Mouse (Mus musculus) CH12.LX (cell line): ENCODE results near the gene Pirb. TPM values are rescaled to one million over a fixed set of nuclear protein-coding genes. Genes with fewer than 3 reads are reported as not detected.
A peak's percentile ranks its signal among the peaks of the same experiment; 100 is the strongest.

Experiments
- DNase-seq: peaks from one replicate; pipeline ENCODE4 v3.0.0-alpha.2; 2013; ENCODE audit errors: extremely low read depth
- H3K27ac ChIP-seq: 2 replicates; pipeline ENCODE4 v1.5.1; 2012; ENCODE audit warnings: low read depth, mild to moderate bottlenecking, control low read depth, moderate library complexity; ENCODE audit not compliant: insufficient read depth
- H3K27me3 ChIP-seq: replicated peaks from 2 replicates; pipeline ENCODE3; 2012; ENCODE audit warnings: inconsistent platforms
- H3K36me3 ChIP-seq, 2 experiments: replicated peaks in 1 of 2; 2 replicates each; pipeline versions ENCODE3 to v1.6.1; 2012; ENCODE audit warnings: inconsistent platforms in 1 of 2, low read length in 1 of 2, mild to moderate bottlenecking in 1 of 2, mixed read lengths in 1 of 2, moderate library complexity in 1 of 2; ENCODE audit not compliant: control insufficient read depth in 1 of 2, insufficient read depth in 1 of 2
- H3K4me1 ChIP-seq, 2 experiments: 2 replicates each; pipeline ENCODE4 v1.6.1; 2012; ENCODE audit warnings: inconsistent platforms in 1 of 2, moderate library complexity in 1 of 2; ENCODE audit not compliant: insufficient read depth in 2 of 2, control insufficient read depth in 1 of 2
- H3K4me2 ChIP-seq: 2 replicates; pipeline ENCODE4 v1.6.1; 2012; ENCODE audit warnings: low read depth, mild to moderate bottlenecking, control low read depth; ENCODE audit not compliant: poor library complexity, insufficient read depth, severe bottlenecking
- H3K4me3 ChIP-seq, 3 experiments: fragments of 150-350 bp in 1 of 3; sonication (generic) in 1 of 3; replicated peaks in 1 of 3; 2 replicates each; pipeline versions ENCODE3 to v1.5.1; 2011 to 2012; ENCODE audit warnings: low read depth in 2 of 3, low read length in 2 of 3, mild to moderate bottlenecking in 2 of 3, moderate library complexity in 2 of 3, control low read depth in 1 of 3, improper control_type of control experiment in 1 of 3, inconsistent platforms in 1 of 3, mixed read lengths in 1 of 3; ENCODE audit not compliant: poor library complexity in 1 of 3
- H3K79me2 ChIP-seq: replicated peaks from 2 replicates; pipeline ENCODE4 v1.6.1; 2012; ENCODE audit warnings: mild to moderate bottlenecking, moderate library complexity; ENCODE audit not compliant: control insufficient read depth, poor library complexity, insufficient read depth, severe bottlenecking; ENCODE audit errors: extremely low read depth
- H3K9ac ChIP-seq: 2 replicates; pipeline ENCODE4 v1.6.1; 2012; ENCODE audit warnings: low read depth, mild to moderate bottlenecking, control low read depth, moderate library complexity; ENCODE audit not compliant: insufficient read depth
- H3K9me3 ChIP-seq: replicated peaks from 2 replicates; pipeline ENCODE3; 2012; ENCODE audit warnings: low read length, inconsistent platforms, mixed read lengths
- BHLHE40 ChIP-seq: IDR thresholded peaks from 2 replicates; pipeline ENCODE4 v1.6.1; 2011; ENCODE audit warnings: mild to moderate bottlenecking, low read depth, low read length, improper control_type of control experiment
- CHD2 ChIP-seq: IDR thresholded peaks from 2 replicates; pipeline ENCODE4 v1.6.1; 2011; ENCODE audit warnings: low read length, improper control_type of control experiment
- CTCF ChIP-seq, 2 experiments: IDR thresholded peaks in 1 of 2; conservative IDR thresholded peaks in 1 of 2; 2 replicates each; pipeline ENCODE4 v1.5.1; 2011 to 2012; ENCODE audit warnings: low read depth in 2 of 2, low read length in 2 of 2, improper control_type of control experiment in 1 of 2, inconsistent platforms in 1 of 2, mild to moderate bottlenecking in 1 of 2, moderate library complexity in 1 of 2
- E2F4 ChIP-seq: IDR thresholded peaks from 2 replicates; pipeline ENCODE4 v1.6.1; 2011; ENCODE audit warnings: low read depth, low read length, improper control_type of control experiment; ENCODE audit not compliant: insufficient replicate concordance
- ELF1 ChIP-seq: IDR thresholded peaks from 2 replicates; pipeline ENCODE4 v1.6.1; 2014; ENCODE audit warnings: low read depth, mild to moderate bottlenecking, inconsistent platforms, low read length, improper control_type of control experiment
- ETS1 ChIP-seq: conservative IDR thresholded peaks from 2 replicates; pipeline ENCODE4 v1.6.1; 2012; ENCODE audit warnings: low read depth, mild to moderate bottlenecking, inconsistent platforms, low read length, improper control_type of control experiment, moderate library complexity
- HCFC1 ChIP-seq: IDR thresholded peaks from 2 replicates; pipeline ENCODE4 v1.6.1; 2012; ENCODE audit warnings: low read depth, mild to moderate bottlenecking, inconsistent platforms, low read length, improper control_type of control experiment
- JUN ChIP-seq: IDR thresholded peaks from 2 replicates; pipeline ENCODE4 v1.6.1; 2011; ENCODE audit warnings: low read depth, mild to moderate bottlenecking, low read length, improper control_type of control experiment, moderate library complexity; ENCODE audit not compliant: insufficient read depth
- JUND ChIP-seq: conservative IDR thresholded peaks from 2 replicates; pipeline ENCODE4 v1.6.1; 2011; ENCODE audit warnings: low read depth, low read length, improper control_type of control experiment
- MAFK ChIP-seq: IDR thresholded peaks from 2 replicates; pipeline ENCODE4 v1.6.1; 2011; ENCODE audit warnings: low read length, improper control_type of control experiment; ENCODE audit not compliant: insufficient replicate concordance
- MAX ChIP-seq: IDR thresholded peaks from 2 replicates; pipeline ENCODE4 v1.6.1; 2011; ENCODE audit warnings: low read length, improper control_type of control experiment
- MAZ ChIP-seq: IDR thresholded peaks from 2 replicates; pipeline ENCODE4 v1.6.1; 2012; ENCODE audit warnings: low read depth, mild to moderate bottlenecking, inconsistent platforms, low read length, improper control_type of control experiment, moderate library complexity
- MEF2A ChIP-seq: IDR thresholded peaks from 2 replicates; pipeline ENCODE4 v1.6.1; 2014; ENCODE audit warnings: low read depth, mild to moderate bottlenecking, inconsistent platforms, low read length, improper control_type of control experiment, borderline replicate concordance
- MXI1 ChIP-seq: IDR thresholded peaks from 2 replicates; pipeline ENCODE4 v1.6.1; 2011; ENCODE audit warnings: mild to moderate bottlenecking, low read depth, low read length, improper control_type of control experiment
- MYC ChIP-seq: IDR thresholded peaks from 2 replicates; pipeline ENCODE4 v1.6.1; 2011; ENCODE audit warnings: low read depth, mild to moderate bottlenecking, improper control_type of control experiment, low read length
- NRF1 ChIP-seq: IDR thresholded peaks from 2 replicates; pipeline ENCODE4 v1.6.1; 2014; ENCODE audit warnings: low read depth, mild to moderate bottlenecking, inconsistent platforms, low read length, improper control_type of control experiment, moderate library complexity
- POLR2AphosphoS2 ChIP-seq: IDR thresholded peaks from 2 replicates; pipeline ENCODE4 v1.6.1; 2011; ENCODE audit warnings: low read depth, low read length, improper control_type of control experiment
- RAD21 ChIP-seq: IDR thresholded peaks from 2 replicates; pipeline ENCODE4 v1.6.1; 2011; ENCODE audit warnings: low read depth, mild to moderate bottlenecking, low read length, improper control_type of control experiment, moderate library complexity
- RCOR1 ChIP-seq: conservative IDR thresholded peaks from 2 replicates; pipeline ENCODE4 v1.6.1; 2012; ENCODE audit warnings: low read depth, mild to moderate bottlenecking, inconsistent platforms, low read length, improper control_type of control experiment
- SIN3A ChIP-seq: IDR thresholded peaks from 2 replicates; pipeline ENCODE4 v1.6.1; 2012; ENCODE audit warnings: low read length, improper control_type of control experiment, inconsistent platforms
- SMC3 ChIP-seq: IDR thresholded peaks from 2 replicates; pipeline ENCODE4 v1.6.1; 2011; ENCODE audit warnings: low read depth, low read length, improper control_type of control experiment
- TBP ChIP-seq: conservative IDR thresholded peaks from 2 replicates; pipeline ENCODE4 v1.6.1; 2011; ENCODE audit warnings: low read depth, low read length, improper control_type of control experiment
- USF1 ChIP-seq: IDR thresholded peaks from 2 replicates; pipeline ENCODE4 v1.6.1; 2014; ENCODE audit warnings: low read depth, mild to moderate bottlenecking, inconsistent platforms, low read length, improper control_type of control experiment
- ZC3H11A ChIP-seq: IDR thresholded peaks from 2 replicates; pipeline ENCODE4 v1.6.1; 2012; ENCODE audit warnings: low read depth, mild to moderate bottlenecking, inconsistent platforms, low read length, improper control_type of control experiment
- ZMIZ1 ChIP-seq: IDR thresholded peaks from 2 replicates; pipeline ENCODE4 v1.6.1; 2012; ENCODE audit warnings: low read depth, mild to moderate bottlenecking, inconsistent platforms, low read length, improper control_type of control experiment
- dilution Hi-C: fragments of 300-500 bp; cut with MboI; formaldehyde crosslinking; loops from 2 replicates; pipeline ENCODE4 v1.14.3; 2020; ENCODE audit warnings: low sequenced_read_pairs; ENCODE audit not compliant: extremely low pct_unique_long_range_greater_than_20kb, extremely low pct_ligation_motif_present
- in situ Hi-C: fragments of 300-500 bp; cut with MboI; formaldehyde crosslinking; loops from 3 replicates; pipeline ENCODE4 v1.14.3; 2019; ENCODE audit warnings: low sequenced_read_pairs, low pct_ligation_motif_present, low pct_unique_long_range_greater_than_20kb, mixed read lengths
- polyA plus RNA-seq: library from polyadenylated mRNA; unstranded; fragments of >175 nt; gene quantifications from 2 replicates; pipeline ENCODE4 v1.2.1, GENCODE M21; 2012; ENCODE audit warnings: low read depth; ENCODE audit not compliant: insufficient read length
- total RNA-seq, 2 experiments: library from RNA; depleted of rRNA; stranded (reverse); fragments of 300-350 nt in 1 of 2; fragments of >200 nt in 1 of 2; gene quantifications; 2 replicates each; pipeline ENCODE4 v1.2.3; 2012 to 2014

Gene Pirb
- total and polyA plus RNA-seq, 3 experiments = 2.8 to 10.7 (median 5.0) TPM

GRCm38 (mm10) chr7:3707027-3707426, 13.2 kb downstream of the Pirb start:
- Histone ChIP-seq H3K4me2 (peak overlapping the region; percentile 69), H3K4me3 (peak overlapping the region in 1 of 3 experiments; percentile 86), H3K27ac (peak overlapping the region; percentile 49), H3K9me3 (no peaks in the 10 kb centered on the region), H3K79me2 (peaks cover 30% of the 10 kb centered on the region), H3K27me3 (no peaks in the 10 kb centered on the region), H3K4me1 (peaks cover 3 to 36% of the 10 kb centered on the region in 2 experiments), H3K9ac (peak overlapping the region; percentile 89; the same call in 1 of the 2 replicates), H3K36me3 (peaks cover 31 to 36% of the 10 kb centered on the region in 2 experiments)
- no peak for TF ChIP-seq TBP
- TF ChIP-seq ETS1 = no peak
- TF ChIP-seq ZMIZ1 = no peak
- in situ Hi-C loops = no loop called here
- dilution Hi-C loops = no loop called here
- peak; percentile 58 for DNase-seq

GRCm38 (mm10) chr7:3706343-3706934, 13.8 kb downstream of the Pirb start:
- Histone ChIP-seq H3K27me3 (no peaks in the 10 kb centered on the region), H3K9me3 (no peaks in the 10 kb centered on the region), H3K4me2 (peak overlapping the region; percentile 69), H3K27ac (peak overlapping the region; percentile 49)
- dilution Hi-C loops = no loop called here
- TF ChIP-seq MAZ (no peak), POLR2AphosphoS2 (peak; percentile 81; the same call in 1 of the 2 replicates), MEF2A (no peak), RCOR1 (no peak), MYC (peak; percentile 82), SIN3A (peak; percentile 37), CHD2 (no peak), HCFC1 (no peak), CTCF (conservative IDR thresholded peaks at IDR 0.05 in 1 of 2, IDR thresholded peaks at IDR 0.05 in 1 of 2; ENCODE audit: low read depth in 2 of 2, low read length in 2 of 2) (no peak), ZMIZ1 (peak; percentile 9; the same call in 1 of the 2 replicates), ELF1 (no peak), MAFK (no peak), MXI1 (peak; percentile 46; the same call in 1 of the 2 replicates), JUN (no peak), TBP (no peak), NRF1 (no peak), USF1 (no peak), SMC3 (no peak), RAD21 (no peak), JUND (no peak), BHLHE40 (no peak), MAX (peak; percentile 64; the same call in 1 of the 2 replicates), E2F4 (no peak), ZC3H11A (no peak)
- TF ChIP-seq, all 38 proteins: peak for 6
- Histone ChIP-seq H3K4me1 (peaks cover 2 to 34% of the 10 kb centered on the region in 2 experiments; a peak in 3 of 4 replicates), H3K79me2 (peaks cover 30% of the 10 kb centered on the region), H3K4me3 (peak overlapping the region; percentile 39 to 98 (median 86)), H3K36me3 (peaks cover 33 to 37% of the 10 kb centered on the region in 2 experiments), H3K9ac (peak overlapping the region; percentile 89; the same call in 1 of the 2 replicates)
- in situ Hi-C loops = no loop called here
- peak; percentile 25 for DNase-seq
